Mouse (Mus musculus): ENCODE results near the gene Pth2. TPM values are rescaled to one million over a fixed set of nuclear protein-coding genes. Genes with fewer than 3 reads are reported as not detected.
"Not testable (repeated sequence)": the region's sequence is repeated elsewhere in the genome, so short reads cannot be mapped to it uniquely, and the experiment has no call there.

The Pth2 gene
- total and polyA plus RNA-seq, 3 experiments, result not detected

GRCm38 (mm10) chr7:45165701-45166100 lies 15.1 kb upstream of the Pth2 start:
- TF ChIP-seq POLR2AphosphoS5 (IDR thresholded peaks at IDR 0.05; ENCODE audit: insufficient replicate concordance, low read depth, low read length) (no peak), CTCF (IDR thresholded peaks at IDR 0.05; ENCODE audit: low read depth, low read length) (no peak), GATA2 (IDR thresholded peaks at IDR 0.05; ENCODE audit: borderline replicate concordance, low read depth, low read length) (no peak), TAL1 (conservative IDR thresholded peaks at IDR 0.05; ENCODE audit: low read depth, low read length) (no peak), GATA1 (IDR thresholded peaks at IDR 0.05; ENCODE audit: borderline replicate concordance, low read length) (no peak)
- no peak for DNase-seq (ENCODE audit: low spot score)
- H3K27me3 ChIP-seq (ENCODE audit: insufficient read depth, low read length), result peaks cover 66% of the 10 kb centered on the region
- H3K36me3 ChIP-seq (replicated peaks), result peaks cover 5% of the 10 kb centered on the region
- peaks cover 31% of the 10 kb centered on the region for H3K4me1 ChIP-seq (ENCODE audit: insufficient read depth, low read depth, low read length)
- H3K9me3 ChIP-seq (replicated peaks), result peaks cover 20% of the 10 kb centered on the region
- ATAC-seq (ENCODE audit: extremely low read depth, insufficient number of reproducible peaks, low FRiP score, poor library complexity, severe bottlenecking), result no peak
- no peak overlapping the region for H3K4me3 ChIP-seq (ENCODE audit: low read depth, low read length)

GRCm38 (mm10) chr7:45166950-45167401 lies 13.8 kb upstream of the Pth2 start:
- ATAC-seq (ENCODE audit: extremely low read depth, insufficient number of reproducible peaks, low FRiP score, poor library complexity, severe bottlenecking) (no peak), DNase-seq (ENCODE audit: low spot score) (no peak)
- H3K9me3 ChIP-seq (replicated peaks), result peaks cover 25% of the 10 kb centered on the region
- TF ChIP-seq GATA1 (IDR thresholded peaks at IDR 0.05; ENCODE audit: borderline replicate concordance, low read length) (no peak), POLR2AphosphoS5 (IDR thresholded peaks at IDR 0.05; ENCODE audit: insufficient replicate concordance, low read depth, low read length) (no peak), GATA2 (IDR thresholded peaks at IDR 0.05; ENCODE audit: borderline replicate concordance, low read depth, low read length) (no peak), CTCF (IDR thresholded peaks at IDR 0.05; ENCODE audit: low read depth, low read length) (no peak), TAL1 (conservative IDR thresholded peaks at IDR 0.05; ENCODE audit: low read depth, low read length) (no peak)
- no peak overlapping the region for H3K4me3 ChIP-seq (ENCODE audit: low read depth, low read length)
- no peaks in the 10 kb centered on the region for H3K36me3 ChIP-seq (replicated peaks)
- H3K27me3 ChIP-seq (ENCODE audit: insufficient read depth, low read length), result peaks cover 69% of the 10 kb centered on the region
- H3K4me1 ChIP-seq (ENCODE audit: insufficient read depth, low read depth, low read length), result peaks cover 29% of the 10 kb centered on the region

GRCm38 (mm10) chr7:45167761-45168445 lies 12.9 kb upstream of the Pth2 start:
- DNase-seq (ENCODE audit: low spot score) (no peak), ATAC-seq (ENCODE audit: extremely low read depth, insufficient number of reproducible peaks, low FRiP score, poor library complexity, severe bottlenecking) (no peak)
- peaks cover 25% of the 10 kb centered on the region for H3K9me3 ChIP-seq (replicated peaks)
- H3K36me3 ChIP-seq (replicated peaks), result no peaks in the 10 kb centered on the region
- H3K27me3 ChIP-seq (ENCODE audit: insufficient read depth, low read length), result peaks cover 66% of the 10 kb centered on the region
- no peak for TF ChIP-seq CTCF (IDR thresholded peaks at IDR 0.05; ENCODE audit: low read depth, low read length)
- no peak for TF ChIP-seq POLR2AphosphoS5 (IDR thresholded peaks at IDR 0.05; ENCODE audit: insufficient replicate concordance, low read depth, low read length)
- TF ChIP-seq TAL1 (conservative IDR thresholded peaks at IDR 0.05; ENCODE audit: low read depth, low read length), result no peak
- TF ChIP-seq GATA2 (IDR thresholded peaks at IDR 0.05; ENCODE audit: borderline replicate concordance, low read depth, low read length), result no peak
- no peak for TF ChIP-seq GATA1 (IDR thresholded peaks at IDR 0.05; ENCODE audit: borderline replicate concordance, low read length)
- peaks cover 23% of the 10 kb centered on the region for H3K4me1 ChIP-seq (ENCODE audit: insufficient read depth, low read depth, low read length)
- no peak overlapping the region for H3K4me3 ChIP-seq (ENCODE audit: low read depth, low read length)

DNA sequence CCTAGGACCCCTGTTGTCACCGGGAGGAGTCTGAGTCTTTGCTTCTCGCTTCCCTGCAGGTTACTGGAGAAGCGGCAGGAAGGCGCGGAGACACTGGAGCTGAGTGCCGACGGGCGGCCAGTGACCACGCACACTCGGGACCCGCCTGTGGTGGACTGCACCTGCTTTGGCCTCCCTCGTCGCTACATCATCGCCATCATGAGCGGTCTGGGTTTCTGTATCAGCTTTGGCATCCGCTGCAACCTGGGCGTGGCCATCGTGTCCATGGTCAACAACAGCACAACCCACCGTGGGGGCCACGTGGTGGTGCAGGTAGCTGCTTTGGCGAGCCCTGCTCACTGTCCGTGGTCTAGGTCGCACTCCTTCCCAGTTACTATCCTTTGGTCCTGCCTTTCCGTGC lies 12.1 kb upstream of the Pth2 start:
- Histone ChIP-seq H3K4me3 (ENCODE audit: low read depth, low read length) (no peak overlapping the region), H3K4me1 (ENCODE audit: insufficient read depth, low read depth, low read length) (peaks cover 19% of the 10 kb centered on the region), H3K9me3 (replicated peaks) (peaks cover 25% of the 10 kb centered on the region), H3K36me3 (replicated peaks) (no peaks in the 10 kb centered on the region), H3K27me3 (ENCODE audit: insufficient read depth, low read length) (peaks cover 59% of the 10 kb centered on the region)
- TF ChIP-seq CTCF (IDR thresholded peaks at IDR 0.05; ENCODE audit: low read depth, low read length) (no peak), TAL1 (conservative IDR thresholded peaks at IDR 0.05; ENCODE audit: low read depth, low read length) (no peak), GATA1 (IDR thresholded peaks at IDR 0.05; ENCODE audit: borderline replicate concordance, low read length) (no peak), POLR2AphosphoS5 (IDR thresholded peaks at IDR 0.05; ENCODE audit: insufficient replicate concordance, low read depth, low read length) (no peak), GATA2 (IDR thresholded peaks at IDR 0.05; ENCODE audit: borderline replicate concordance, low read depth, low read length) (no peak)
- DNase-seq (ENCODE audit: low spot score) (no peak), ATAC-seq (ENCODE audit: extremely low read depth, insufficient number of reproducible peaks, low FRiP score, poor library complexity, severe bottlenecking) (no peak)

DNA sequence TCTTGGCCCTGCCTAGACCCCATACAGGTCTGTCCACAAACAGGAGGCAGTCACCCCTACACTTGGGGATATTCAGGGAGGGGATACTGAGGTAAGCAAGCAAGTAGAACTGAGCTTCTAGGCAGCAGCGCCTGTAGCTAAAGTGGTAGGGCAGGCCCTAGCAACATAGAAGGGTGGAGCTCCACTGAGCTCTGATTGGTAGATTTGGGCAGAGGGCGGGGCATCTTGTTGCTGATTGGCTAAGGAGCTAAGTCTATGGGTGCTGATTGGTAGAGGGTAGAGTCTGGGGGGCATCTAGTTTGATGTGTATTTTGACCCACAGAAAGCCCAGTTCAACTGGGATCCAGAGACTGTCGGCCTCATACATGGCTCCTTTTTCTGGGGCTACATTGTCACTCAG lies 11.3 kb upstream of the Pth2 start:
- DNase-seq (ENCODE audit: low spot score) (no peak), ATAC-seq (ENCODE audit: extremely low read depth, insufficient number of reproducible peaks, low FRiP score, poor library complexity, severe bottlenecking) (no peak)
- H3K27me3 ChIP-seq (ENCODE audit: insufficient read depth, low read length), result peaks cover 55% of the 10 kb centered on the region
- no peak overlapping the region for H3K4me3 ChIP-seq (ENCODE audit: low read depth, low read length)
- H3K36me3 ChIP-seq (replicated peaks), result no peaks in the 10 kb centered on the region
- peaks cover 13% of the 10 kb centered on the region; the same call in 1 of the 2 replicates for H3K4me1 ChIP-seq (ENCODE audit: insufficient read depth, low read depth, low read length)
- H3K9me3 ChIP-seq (replicated peaks), result peaks cover 25% of the 10 kb centered on the region
- TF ChIP-seq POLR2AphosphoS5 (IDR thresholded peaks at IDR 0.05; ENCODE audit: insufficient replicate concordance, low read depth, low read length) (no peak), CTCF (IDR thresholded peaks at IDR 0.05; ENCODE audit: low read depth, low read length) (no peak), GATA2 (IDR thresholded peaks at IDR 0.05; ENCODE audit: borderline replicate concordance, low read depth, low read length) (no peak)

- Histone ChIP-seq H3K9me3 (replicated peaks) (peaks cover 25% of the 10 kb centered on the region), H3K4me3 (ENCODE audit: low read depth, low read length) (no peak overlapping the region), H3K27me3 (ENCODE audit: insufficient read depth, low read length) (peaks cover 57% of the 10 kb centered on the region), H3K36me3 (replicated peaks) (no peaks in the 10 kb centered on the region), H3K4me1 (ENCODE audit: insufficient read depth, low read depth, low read length) (peaks cover 18% of the 10 kb centered on the region)
- DNase-seq (ENCODE audit: low spot score) (no peak), ATAC-seq (ENCODE audit: extremely low read depth, insufficient number of reproducible peaks, low FRiP score, poor library complexity, severe bottlenecking) (no peak)
- TF ChIP-seq CTCF (IDR thresholded peaks at IDR 0.05; ENCODE audit: low read depth, low read length) (0 out of 2 replicates have a peak, but pooled peaks have one; percentile 17), POLR2AphosphoS5 (IDR thresholded peaks at IDR 0.05; ENCODE audit: insufficient replicate concordance, low read depth, low read length) (no peak)
Measured at GRCm38 (mm10) chr7:45172974-45173373, 7.8 kb upstream of the Pth2 start.

DNA sequence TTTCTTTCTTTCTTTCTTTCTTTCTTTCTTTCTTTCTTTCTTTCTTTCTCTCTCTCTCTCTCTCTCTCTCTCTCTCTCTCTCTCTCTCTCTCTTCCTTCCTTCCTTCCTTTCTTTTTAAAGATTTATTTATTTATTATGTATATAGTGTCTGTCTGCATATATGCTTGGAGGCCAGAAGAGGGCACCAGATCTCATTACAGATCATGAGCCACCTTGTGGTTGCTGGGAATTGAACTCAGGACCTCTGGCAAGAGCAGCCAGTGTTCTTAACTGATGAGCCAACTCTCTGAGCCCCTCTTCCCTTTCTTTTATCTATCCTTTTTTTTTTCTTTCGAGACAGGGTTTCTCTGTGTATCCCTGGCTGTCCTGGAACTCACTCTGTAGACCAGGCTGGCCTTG lies 7.0 kb upstream of the Pth2 start:
- peaks cover 21% of the 10 kb centered on the region for H3K9me3 ChIP-seq (replicated peaks)
- H3K27me3 ChIP-seq (ENCODE audit: insufficient read depth, low read length), result peaks cover 58% of the 10 kb centered on the region
- not testable (repeated sequence) for ATAC-seq (ENCODE audit: extremely low read depth, insufficient number of reproducible peaks, low FRiP score, poor library complexity, severe bottlenecking); DNase-seq (ENCODE audit: low spot score); H3K4me3 ChIP-seq (ENCODE audit: low read depth, low read length); H3K36me3 ChIP-seq (replicated peaks)
- peaks cover 19% of the 10 kb centered on the region for H3K4me1 ChIP-seq (ENCODE audit: insufficient read depth, low read depth, low read length)

All from G1E (cell line).